Mouse (Mus musculus) left cerebral cortex, postnatal 10 days (tissue): Measurements from ENCODE around the gene Gm6588. TPM values are rescaled to one million over a fixed set of nuclear protein-coding genes. Genes with fewer than 3 reads are reported as not detected.
A peak's percentile ranks its signal among the peaks of the same experiment; 100 is the strongest.

Source experiments
- DNase-seq, 2 experiments: peaks; one replicate each; pipeline ENCODE4 v3.0.0; 2021 to 2022; ENCODE audit warnings: low spot score in 2 of 2, mixed read lengths in 1 of 2; ENCODE audit errors: extremely low spot score in 1 of 2
- intact Hi-C: fragments of 180-260 bp; cut with DNase I; formaldehyde crosslinking; loops from one replicate; pipeline ENCODE4 v1.15.1; 2025
- total RNA-seq, 2 experiments: library from RNA; stranded (reverse); gene quantifications; 2 replicates each; pipeline ENCODE4 v1.2.3; 2021

The Gm6588 gene
- total RNA-seq, 2 experiments from 2014 or later, result not detected

DNA sequence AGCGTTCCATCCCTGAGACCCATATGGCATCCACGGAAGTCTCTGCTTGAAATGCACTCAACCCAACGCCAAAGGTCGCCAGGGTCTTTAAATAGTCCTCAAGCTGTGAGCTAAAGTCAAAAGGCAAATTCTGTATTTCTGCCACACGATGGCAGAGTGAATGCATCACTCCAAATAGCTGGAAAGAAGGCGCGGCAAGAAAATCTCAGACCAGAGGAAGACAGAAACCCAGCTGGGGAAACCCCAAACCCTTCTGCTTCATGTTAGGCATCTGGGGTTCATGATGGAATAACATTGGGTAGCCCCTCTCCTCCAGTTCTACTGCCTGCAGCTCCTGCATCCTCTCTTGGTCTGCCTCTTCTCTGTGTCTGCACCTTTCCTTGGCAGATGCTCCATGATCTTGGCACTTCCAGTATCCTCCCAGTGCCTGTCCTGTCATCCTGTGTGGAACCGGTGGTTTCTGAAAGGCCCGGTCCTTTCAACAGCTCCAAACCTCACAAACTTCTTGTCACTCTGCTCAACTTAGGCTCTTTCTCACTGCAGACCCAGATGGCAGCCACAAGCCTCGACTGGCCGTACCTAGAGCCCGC, 5.8 kb downstream of the Gm6588 start:
- intact Hi-C loops, result no loop called here
- DNase-seq, result peak; percentile 22 to 27

DNA sequence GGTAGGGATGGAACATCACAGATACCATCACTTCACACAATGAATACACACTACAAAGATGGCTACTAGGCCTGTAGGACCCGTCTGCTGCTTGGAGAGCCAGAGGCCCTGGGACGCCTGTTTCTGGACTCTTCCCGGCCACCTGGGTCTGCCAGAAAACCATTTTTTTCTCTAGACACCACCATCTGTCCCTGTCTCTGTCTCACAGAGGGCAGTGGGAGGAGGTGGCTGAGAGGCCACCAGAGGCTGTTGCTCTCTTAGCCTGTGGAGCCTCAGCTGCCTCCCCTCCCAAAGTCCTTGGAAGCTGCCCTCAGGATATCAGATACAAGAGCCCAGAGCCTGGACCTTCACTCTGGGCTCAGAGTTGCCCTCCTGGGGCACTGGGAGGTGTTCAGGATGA, 10.7 kb downstream of the Gm6588 start:
- intact Hi-C loops, result no loop called here
- no peak for DNase-seq

DNA sequence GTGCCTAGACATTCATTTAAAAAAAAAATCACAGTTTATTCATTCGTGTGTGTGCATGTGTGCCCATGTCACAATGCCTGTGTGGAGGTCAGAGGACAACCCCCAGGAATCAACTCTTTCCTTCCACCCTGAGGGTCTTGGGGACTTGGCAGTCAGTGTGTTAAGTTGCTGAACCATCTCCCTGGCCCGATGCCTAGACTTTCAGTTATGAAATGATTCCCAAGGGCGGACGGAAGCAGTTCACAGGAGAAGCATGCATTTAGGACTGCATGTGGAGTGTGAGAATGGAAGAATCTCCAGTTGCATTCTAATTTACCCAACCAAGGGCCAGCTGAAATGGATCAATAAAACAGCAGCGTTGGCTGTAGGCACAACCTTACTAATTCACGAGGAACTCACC, 17.1 kb downstream of the Gm6588 start:
- intact Hi-C loops, result loop anchor here (5.0 kb wide), 1 partner anchor 106 kb away; no protein-coding TSS in a partner anchor
- DNase-seq, result peak in 1 of 2 experiments; percentile 36

DNA sequence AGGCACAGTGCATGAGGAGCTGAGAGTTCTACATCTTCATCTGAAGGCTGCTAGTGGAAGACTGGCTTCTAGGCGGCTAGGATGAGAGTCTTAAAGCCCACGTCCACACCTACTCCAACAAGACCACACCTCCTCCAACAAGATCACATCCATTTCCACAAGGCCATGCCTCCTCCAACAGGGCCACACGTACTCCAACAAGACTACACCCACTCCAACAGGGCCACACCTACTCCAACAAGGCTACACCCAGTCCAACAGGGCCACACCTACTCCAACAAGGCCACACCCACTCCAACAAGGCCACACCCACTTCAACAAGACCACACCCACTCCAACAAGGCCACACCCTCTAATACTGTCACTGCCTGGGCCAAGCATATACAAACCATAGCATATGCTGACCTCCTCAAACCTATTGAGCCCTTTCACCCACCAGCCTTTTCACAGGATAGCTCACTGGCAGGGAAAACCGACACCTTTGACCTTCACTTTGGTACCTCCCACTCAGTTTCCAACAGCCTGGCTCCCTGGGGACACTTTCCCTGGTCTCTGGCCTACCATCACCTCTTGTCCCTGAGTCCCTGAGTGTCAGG, 19.9 kb downstream of the Gm6588 start:
- intact Hi-C loops, result loop anchor here (5.0 kb wide), 1 partner anchor 103 kb away; no protein-coding TSS in a partner anchor
- no peak for DNase-seq

DNA sequence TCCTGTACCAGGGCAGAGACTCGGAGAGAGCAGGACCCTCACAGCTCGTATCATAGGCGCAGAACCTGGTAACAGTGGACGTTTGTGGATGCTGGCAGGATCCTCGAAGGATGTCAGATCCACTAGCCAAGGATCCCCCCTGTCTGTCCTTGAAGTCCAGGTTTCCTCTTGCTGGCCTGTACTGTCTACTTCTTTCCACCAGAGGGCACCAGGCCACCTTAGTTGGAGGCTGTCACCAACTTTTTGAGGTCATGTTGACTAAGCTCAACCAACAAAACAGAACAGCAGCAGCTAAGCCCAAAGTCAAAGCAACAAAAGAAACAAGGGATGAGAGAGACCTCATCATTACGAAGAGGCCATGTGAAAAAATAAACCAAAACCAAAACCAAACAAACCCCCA, 20.9 kb downstream of the Gm6588 start:
- intact Hi-C loops, result loop anchor here (10.0 kb wide), 2 partner anchors 395 to 585 kb away; no protein-coding TSS in a partner anchor
- DNase-seq, result peak in 1 of 2 experiments; percentile 50

DNA sequence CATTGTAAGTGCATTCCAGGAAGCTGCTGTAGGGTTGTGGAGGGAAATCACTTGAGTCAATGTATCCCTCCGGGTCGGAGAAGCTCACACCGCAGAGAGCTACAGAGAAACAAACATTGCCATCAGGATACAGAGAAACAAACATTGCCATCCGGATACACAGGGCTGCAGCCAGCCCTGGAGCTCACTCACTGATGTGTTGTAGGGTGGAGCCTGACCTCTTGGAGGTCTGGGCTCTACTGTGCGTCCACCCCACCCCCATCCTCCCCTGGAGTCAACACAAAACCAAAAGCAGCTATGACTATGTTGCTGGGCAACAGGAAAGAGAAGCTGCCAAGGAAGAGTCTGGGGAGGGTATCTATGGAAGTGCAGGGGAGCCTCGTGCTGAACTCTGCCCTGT, 24.2 kb downstream of the Gm6588 start:
- intact Hi-C loops, result loop anchor here (10.0 kb wide), 2 partner anchors 391 to 581 kb away; no protein-coding TSS in a partner anchor
- peak in 1 of 2 experiments; percentile 66 for DNase-seq

DNA sequence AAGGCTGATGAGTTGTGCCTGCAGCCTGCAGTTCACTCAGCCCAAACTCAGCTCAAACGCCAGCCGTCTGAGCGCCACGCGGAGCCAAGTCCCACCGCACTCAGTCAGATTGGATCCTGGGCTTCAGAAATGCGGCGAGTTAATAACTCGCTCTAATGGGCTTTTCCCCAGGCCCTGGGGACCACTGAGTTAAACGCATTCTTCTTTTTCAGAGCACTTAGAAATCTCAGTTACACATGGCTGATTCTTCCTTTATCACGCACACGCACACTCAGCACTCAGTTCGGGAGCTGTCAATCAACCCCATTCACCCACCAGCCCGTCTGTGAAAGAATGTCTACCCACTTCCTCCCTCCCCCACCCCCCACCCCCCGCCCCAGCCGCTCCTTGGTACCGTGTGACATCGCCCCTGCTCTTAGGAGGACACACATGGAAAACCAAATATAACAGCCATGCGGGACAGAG, 32.8 kb downstream of the Gm6588 start:
- no peak for DNase-seq

DNA sequence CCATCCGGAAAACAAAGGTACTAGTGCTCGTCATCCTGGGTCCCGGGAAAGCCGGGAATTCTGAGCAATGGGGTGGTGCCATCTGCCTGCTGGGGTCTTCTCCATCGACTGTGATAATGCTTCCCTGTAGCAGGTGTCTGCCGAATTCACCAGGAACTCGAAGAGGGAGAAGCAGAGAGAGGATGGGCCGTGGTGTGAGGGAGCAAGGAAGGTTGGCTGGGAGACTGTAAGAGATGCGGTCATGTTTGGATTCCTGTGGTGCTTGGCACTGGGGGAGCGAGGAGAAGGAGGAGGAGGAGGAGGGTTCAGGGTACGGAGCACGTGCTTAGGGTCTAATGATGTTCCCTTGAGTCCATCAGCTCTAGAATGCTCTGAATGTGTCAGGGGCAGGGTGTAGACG, 33.3 kb downstream of the Gm6588 start:
- intact Hi-C loops, result no loop called here
- DNase-seq, result no peak

More for the DNA sequence above, 32.8 kb downstream of the Gm6588 start:
- intact Hi-C loops, result no loop called here

DNA sequence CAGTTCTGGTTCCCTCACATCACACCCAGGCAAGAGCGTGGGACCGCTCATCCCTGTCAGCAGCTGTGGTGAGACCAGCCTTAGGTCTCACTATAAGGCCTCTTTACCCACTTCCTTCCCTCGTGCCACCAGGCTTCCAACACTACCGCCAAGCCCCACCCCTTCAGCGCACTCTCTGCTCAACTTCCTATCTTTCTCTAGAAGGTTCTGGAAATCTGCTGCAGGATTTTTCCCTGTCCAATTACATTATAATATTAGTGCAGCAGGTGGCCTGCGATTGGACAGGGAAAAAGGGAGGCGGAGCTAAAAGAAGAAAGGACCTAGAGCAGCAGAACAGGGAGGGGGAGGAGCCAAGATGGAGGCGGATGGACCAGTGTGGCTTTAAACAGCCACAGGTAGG, 33.8 kb downstream of the Gm6588 start:
- no peak for DNase-seq
- intact Hi-C loops, result no loop called here

DNA sequence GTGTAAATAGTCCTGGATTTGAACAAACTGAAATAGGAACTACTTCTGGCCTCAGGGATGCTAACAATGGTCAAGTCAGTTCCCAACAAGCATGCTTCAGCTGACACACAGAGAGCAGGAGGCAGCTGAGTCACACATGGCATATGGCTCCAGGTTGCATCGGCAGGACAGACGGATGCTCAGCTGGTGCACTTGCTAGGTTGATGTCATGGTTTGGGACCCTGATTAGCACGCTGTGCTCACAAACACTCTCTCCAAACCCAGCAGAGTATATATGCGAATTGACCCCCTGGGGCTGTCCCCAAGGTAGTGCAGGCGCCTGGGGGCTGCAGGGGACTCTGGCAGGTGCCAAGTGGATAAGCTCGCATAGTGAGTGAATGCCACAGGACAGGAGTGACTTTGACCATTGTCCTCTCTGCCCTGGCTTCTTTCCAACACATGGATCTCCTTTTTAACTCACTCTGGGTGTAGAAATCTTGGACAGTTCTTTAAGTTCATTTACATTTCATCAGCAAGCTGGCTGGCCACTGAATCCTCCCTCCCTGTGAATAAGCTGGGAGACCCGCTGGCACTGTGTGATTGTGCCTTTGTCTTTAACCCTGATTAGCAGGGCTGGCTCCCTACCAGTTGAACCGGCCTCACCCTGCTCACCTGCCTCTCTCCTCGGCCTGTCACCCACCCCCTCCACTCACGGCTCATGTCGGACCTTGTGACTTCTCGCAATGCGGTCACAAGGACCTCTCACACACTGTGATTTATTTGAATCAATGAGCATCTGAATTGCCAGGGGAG, 35.9 kb downstream of the Gm6588 start:
- no peak for DNase-seq

DNA sequence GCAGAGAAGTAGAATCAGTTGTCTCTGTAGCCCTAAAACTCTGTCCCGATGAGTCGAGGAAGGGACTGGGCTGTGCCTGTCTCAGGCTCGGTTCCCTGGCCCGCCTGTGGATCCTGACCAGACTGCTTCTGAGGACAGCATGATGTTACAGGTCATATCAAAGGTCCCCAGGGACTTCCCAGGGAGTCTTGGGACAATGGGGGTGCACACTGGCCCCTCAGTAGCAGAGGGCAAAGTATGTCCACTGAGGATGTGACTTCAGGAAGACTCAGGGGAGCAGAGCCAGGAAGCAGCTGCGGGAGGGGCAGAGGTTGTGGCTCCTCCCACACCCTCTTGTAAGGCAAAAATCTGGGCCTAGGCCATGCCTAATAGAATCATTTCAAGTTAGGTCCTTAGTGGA, 37.2 kb downstream of the Gm6588 start:
- intact Hi-C loops, result no loop called here
- DNase-seq, result no peak

More for the DNA sequence above, 35.9 kb downstream of the Gm6588 start:
- intact Hi-C loops, result no loop called here

DNA sequence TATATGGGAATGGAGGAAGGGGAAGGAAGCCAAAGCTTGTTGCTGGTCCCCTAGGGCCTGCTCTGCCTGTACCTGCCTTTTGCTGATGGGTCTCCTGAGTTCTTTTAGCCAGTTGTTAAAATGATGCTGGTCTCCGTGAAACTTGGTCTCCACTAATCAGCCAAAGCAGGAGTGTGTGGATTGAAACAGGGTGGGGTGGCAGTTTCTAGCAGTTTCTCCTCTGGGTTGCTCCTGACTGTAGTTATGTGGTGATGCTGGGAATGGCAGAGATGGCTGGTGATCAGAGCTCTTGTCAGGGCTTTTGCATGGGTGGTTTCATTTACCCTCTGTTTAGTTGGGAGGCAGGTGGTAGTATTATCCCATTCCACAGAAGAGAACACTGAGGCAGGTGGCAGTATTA, 38.3 kb downstream of the Gm6588 start:
- no peak for DNase-seq

DNA sequence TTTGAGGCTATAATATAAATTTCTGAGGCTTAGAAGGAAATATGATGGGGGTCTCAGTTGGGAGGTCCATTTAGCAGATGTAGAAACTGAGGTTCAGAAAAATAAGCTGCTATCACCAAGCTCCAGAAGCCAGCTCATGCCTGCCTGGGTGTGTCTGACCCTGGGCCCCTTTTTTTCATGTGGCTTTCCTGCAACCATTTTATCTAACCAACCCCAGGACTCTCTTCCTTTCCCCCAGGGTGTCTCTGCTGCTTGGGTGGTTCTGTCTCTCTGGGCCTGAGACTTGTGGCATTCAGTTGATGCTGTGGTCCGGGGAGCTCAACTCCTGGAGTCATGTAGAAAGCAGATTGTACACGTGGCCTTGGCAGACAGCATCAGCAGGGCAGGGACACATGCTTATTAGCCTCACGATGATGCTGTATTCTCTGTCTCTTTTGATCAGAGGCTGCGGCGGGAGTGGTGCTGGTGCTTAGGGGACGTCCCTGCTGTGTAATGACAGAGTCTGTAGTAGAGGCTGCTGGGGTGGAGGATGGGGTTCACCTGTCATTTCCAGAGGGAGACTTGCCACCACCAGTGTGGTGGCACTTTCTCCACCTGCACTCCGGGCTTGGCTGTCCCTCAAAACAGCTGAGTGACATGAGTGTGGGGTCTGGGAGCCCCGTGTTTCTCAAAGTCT, 39.0 kb downstream of the Gm6588 start:
- intact Hi-C loops, result no loop called here
- DNase-seq, result no peak

More for the DNA sequence above, 38.3 kb downstream of the Gm6588 start:
- intact Hi-C loops, result no loop called here

DNA sequence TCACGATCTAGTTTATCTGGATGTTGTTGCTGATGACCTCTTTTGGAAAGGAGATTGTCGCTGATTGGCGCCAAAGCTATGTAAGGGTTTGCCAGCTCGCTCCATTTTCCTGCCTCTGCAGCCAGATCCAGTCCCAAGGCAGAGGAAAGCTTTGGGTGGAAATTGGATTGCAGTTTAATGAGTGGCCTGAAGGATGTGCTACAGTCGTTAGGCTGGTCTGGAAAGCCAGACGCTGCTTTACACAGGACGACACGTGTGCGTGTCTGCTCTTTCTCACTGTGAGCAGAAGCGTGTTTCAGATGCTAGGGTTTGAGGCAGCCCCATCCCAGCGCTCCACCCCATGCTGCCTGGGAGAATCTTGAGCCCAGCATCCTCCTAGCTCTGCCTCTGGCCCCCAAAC, 42.3 kb downstream of the Gm6588 start:
- intact Hi-C loops, result no loop called here
- no peak for DNase-seq

DNA sequence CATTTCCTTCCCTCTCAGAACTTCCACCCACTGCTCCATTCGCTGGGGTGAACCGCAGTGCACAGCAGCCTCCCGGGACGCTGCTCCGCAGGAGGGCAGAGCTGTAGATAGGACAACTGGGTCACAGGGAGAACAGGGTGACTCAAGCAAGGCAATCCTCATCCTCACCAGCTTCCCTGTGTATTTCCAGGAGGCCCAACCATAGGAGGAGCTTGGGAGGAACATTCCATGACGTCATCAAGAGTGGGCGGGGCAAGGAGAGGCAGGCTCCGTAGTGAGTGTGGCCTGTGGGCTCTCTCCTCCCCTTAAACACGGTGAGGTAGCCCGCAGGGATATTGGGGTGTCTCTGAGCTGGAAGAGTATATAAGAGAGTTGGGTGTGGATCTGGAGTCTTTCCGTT, 44.3 kb downstream of the Gm6588 start:
- peak in 1 of 2 experiments; percentile 69 for DNase-seq
- intact Hi-C loops, result no loop called here

DNA sequence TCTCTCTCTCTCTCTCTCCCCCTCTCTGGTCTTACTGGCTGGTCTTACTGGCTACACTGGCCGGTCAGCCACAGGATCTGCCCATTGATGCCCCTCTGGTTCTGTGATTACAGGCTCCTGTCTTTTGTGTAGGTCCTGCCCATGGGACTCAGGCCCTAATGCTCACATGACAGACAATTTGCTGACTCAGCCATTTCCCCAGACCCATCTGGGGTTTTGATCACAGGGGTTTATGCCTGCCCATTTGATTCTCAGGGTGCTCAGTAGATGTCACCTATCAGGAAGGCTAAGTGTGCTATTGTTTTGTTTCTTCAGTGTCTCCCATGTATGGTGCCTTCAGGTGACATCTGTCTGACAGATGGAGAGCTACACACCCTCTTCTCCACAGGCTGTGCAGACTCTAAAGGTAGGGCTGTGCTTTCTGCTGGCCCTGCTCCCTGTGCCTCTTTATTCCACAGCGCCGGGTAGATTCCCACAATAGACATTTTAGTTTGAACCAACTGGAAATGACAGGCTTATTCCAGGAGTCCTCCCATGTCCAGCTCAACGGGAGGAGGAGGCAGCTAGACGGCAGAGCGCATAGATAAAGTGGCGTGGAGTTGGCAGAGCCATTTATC, 47.6 kb downstream of the Gm6588 start:
- intact Hi-C loops, result no loop called here
- DNase-seq, result no peak

DNA sequence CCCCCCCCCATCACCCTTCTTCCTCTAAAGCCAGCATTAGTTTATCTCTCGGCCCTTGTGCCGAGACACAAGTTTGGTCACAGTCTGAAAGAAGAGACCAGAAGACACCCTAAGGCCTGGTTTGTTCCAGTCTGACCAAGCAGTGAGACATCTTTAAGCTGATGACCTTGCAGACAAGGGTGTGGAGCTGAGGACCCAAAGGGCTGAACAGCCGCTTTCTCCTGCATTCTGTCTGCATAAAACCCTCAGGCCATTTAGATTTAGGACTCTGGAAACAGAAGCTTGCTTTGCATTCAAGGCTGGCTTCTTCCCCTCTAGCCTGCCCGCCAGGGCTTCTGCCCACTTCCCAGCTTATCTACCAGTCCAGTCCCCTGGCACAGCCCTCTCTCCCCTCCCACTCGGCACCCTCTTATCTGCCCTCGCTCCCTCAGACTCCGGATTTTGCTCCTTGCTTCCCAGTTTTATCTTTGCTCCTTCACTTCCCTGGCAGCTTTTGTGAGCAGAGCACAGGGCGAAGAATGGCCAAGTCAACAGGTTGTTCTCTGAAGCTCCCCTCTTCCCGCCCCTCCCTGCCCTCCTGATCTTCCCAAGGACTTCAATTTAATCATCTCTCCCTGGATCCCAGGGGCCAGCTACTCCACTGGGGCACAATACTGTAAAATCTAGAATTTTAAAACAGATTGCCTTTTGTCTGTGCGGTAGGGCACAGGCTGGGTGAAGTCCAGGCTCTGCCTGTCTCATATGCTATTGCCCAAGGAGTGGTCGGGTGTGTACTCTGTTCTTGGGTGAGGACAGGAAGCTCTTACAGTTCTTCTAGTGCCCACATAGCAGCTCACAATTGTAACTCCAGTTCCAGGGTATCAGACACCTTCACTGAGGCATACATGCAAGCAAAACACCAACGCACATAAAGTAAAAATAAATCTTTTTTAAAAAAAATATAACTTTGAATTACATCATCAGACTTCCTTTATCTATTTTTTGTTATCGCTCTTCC, 50.0 kb downstream of the Gm6588 start:
- no peak for DNase-seq
- intact Hi-C loops, result no loop called here
